Mouse (Mus musculus) left cerebral cortex, adult 11 months (tissue): ENCODE results near the gene Hist1h2bh.

ENCODE experiments used
- DNase-seq: peaks from one replicate; pipeline ENCODE4 v3.0.0; 2022; ENCODE audit warnings: low spot score

The Hist1h2bh gene

GRCm38 (mm10) chr13:23505662-23506345 is 37.4 kb downstream of the Hist1h2bh start:
- DNase-seq = no peak

- no peak for DNase-seq
Measured at GRCm38 (mm10) chr13:23503797-23504196, 39.4 kb downstream of the Hist1h2bh start.

GRCm38 (mm10) chr13:23502916-23503315 is 40.3 kb downstream of the Hist1h2bh start:
- DNase-seq = no peak

- DNase-seq = no peak
Measured at GRCm38 (mm10) chr13:23502031-23502567, 41.1 kb downstream of the Hist1h2bh start.

GRCm38 (mm10) chr13:23501511-23501910 is 41.7 kb downstream of the Hist1h2bh start:
- DNase-seq = no peak

- no peak for DNase-seq
Measured at GRCm38 (mm10) chr13:23500424-23501200, 42.6 kb downstream of the Hist1h2bh start.

- DNase-seq = no peak
Measured at GRCm38 (mm10) chr13:23499943-23500342, 43.2 kb downstream of the Hist1h2bh start.

- DNase-seq = no peak
Measured at GRCm38 (mm10) chr13:23498653-23499052, 44.5 kb downstream of the Hist1h2bh start.

- no peak for DNase-seq
Measured at GRCm38 (mm10) chr13:23497656-23498321, 45.4 kb downstream of the Hist1h2bh start.

- DNase-seq = no peak
Measured at GRCm38 (mm10) chr13:23495526-23495925, 47.7 kb downstream of the Hist1h2bh start.

GRCm38 (mm10) chr13:23491990-23492389 is 51.2 kb downstream of the Hist1h2bh start:
- DNase-seq = no peak
